Comparison of ENCODE assay signal across 15 mouse cellular contexts in the genomic region with DNA sequence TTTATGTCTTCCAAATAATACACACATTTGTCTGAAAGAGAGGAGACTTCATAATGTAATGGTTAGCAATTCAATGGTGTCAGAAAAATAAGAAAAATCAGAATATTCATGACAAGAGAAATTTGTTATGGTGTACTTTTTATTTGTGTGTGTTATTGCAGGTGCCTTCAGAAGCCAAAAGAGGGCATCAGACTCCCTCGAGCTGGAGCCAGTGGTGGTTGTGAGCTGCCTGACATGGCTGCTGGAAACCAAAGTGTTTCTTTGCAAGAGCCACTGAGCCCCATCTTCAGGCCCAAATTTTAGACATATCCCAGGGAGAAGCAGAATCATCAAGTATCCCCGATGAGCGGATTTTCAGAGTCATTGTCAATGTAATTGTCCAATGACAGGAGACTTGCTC.
DNase-seq lines count a peak whose midpoint lies in the region; ATAC-seq and TF ChIP-seq lines count a peak whose summit lies in the region.
"Had no signal": no experiment of that assay in that cellular context is flagged by ENCODE, and none has a peak within 500 bp of the region (broad histone marks: within the 10 kb centered on the region; RNA-seq: fewer than 3 reads in every experiment).

No protein-coding gene starts in this region.

- peak; percentile 28 for DNase-seq in heart, adult 11 months
- no peak for DNase-seq in lung, adult 2 months
- no peak for DNase-seq in lung, postnatal 10 days
- peak; percentile 27 for DNase-seq in brain, adult 2 months (ENCODE audit: low read depth, low spot score)
- DNase-seq: kidney, postnatal 14 days; right cerebral cortex, adult 18-20 months; thymus, postnatal 25 days had no signal

- 71% methylated on average over 3 of the region's 3 CpGs for WGBS in heart, embryonic 11.5 days (ENCODE audit: insufficient replicate concordance)
- 87% methylated on average over 3 of the region's 3 CpGs for WGBS in lung, adult 2 months
- WGBS in forebrain, embryonic 12.5 days, result 80% methylated on average over 3 of the region's 3 CpGs

- no peak overlapping the region for H3K4me2 ChIP-seq in heart, embryonic 11.5 days
- H3K4me2 ChIP-seq in forebrain, embryonic 12.5 days, result no peak overlapping the region
- H3K4me2 ChIP-seq: heart, embryonic 13.5 days; hindbrain, embryonic 14.5 days; liver, embryonic 15.5 days; midbrain, embryonic 12.5 days; neural tube, embryonic 12.5 days had no signal

- H3K27me3 ChIP-seq in heart, embryonic 11.5 days (ENCODE audit: control insufficient read depth, insufficient read depth, low read length), result no peaks in the 10 kb centered on the region
- H3K27me3 ChIP-seq in ES-Bruce4 (ENCODE audit: control insufficient read depth, insufficient read depth, low read length, poor library complexity, severe bottlenecking), result no peaks in the 10 kb centered on the region
- no peaks in the 10 kb centered on the region for H3K27me3 ChIP-seq in forebrain, embryonic 12.5 days
- H3K27me3 ChIP-seq: heart, embryonic 13.5 days; liver, embryonic 15.5 days; midbrain, embryonic 12.5 days; neural tube, embryonic 12.5 days had no signal

- TF ChIP-seq EP300 in ES-Bruce4 (IDR thresholded peaks at IDR 0.05; ENCODE audit: insufficient read depth, low read depth, low read length), result no peak

- no peaks in the 10 kb centered on the region for H3K36me3 ChIP-seq in heart, embryonic 11.5 days (ENCODE audit: control insufficient read depth, insufficient read depth, low read length)
- H3K36me3 ChIP-seq in ES-Bruce4 (ENCODE audit: control insufficient read depth, insufficient read depth, low read length, poor library complexity, severe bottlenecking), result no peaks in the 10 kb centered on the region
- H3K36me3 ChIP-seq in forebrain, embryonic 12.5 days (replicated peaks), result no peaks in the 10 kb centered on the region
- H3K36me3 ChIP-seq: heart, embryonic 13.5 days; liver, embryonic 15.5 days; midbrain, embryonic 12.5 days; neural tube, embryonic 12.5 days had no signal

- peaks cover 4% of the 10 kb centered on the region; the same call in 1 of the 2 replicates for H3K9me3 ChIP-seq in heart, embryonic 11.5 days (replicated peaks; ENCODE audit: control insufficient read depth, low read length)
- no peaks in the 10 kb centered on the region for H3K9me3 ChIP-seq in ES-Bruce4 (replicated peaks; ENCODE audit: control insufficient read depth, insufficient read depth, low read length, poor library complexity, severe bottlenecking)
- H3K9me3 ChIP-seq in forebrain, embryonic 12.5 days, result no peaks in the 10 kb centered on the region
- H3K9me3 ChIP-seq: heart, embryonic 13.5 days; liver, embryonic 15.5 days; midbrain, embryonic 12.5 days; neural tube, embryonic 12.5 days had no signal

- no peaks in the 10 kb centered on the region for H3K4me1 ChIP-seq in heart, embryonic 11.5 days (ENCODE audit: control insufficient read depth, insufficient read depth, low read length)
- no peaks in the 10 kb centered on the region for H3K4me1 ChIP-seq in lung, adult 2 months (ENCODE audit: control insufficient read depth, insufficient read depth, low read length)
- no peaks in the 10 kb centered on the region for H3K4me1 ChIP-seq in ES-Bruce4 (ENCODE audit: control insufficient read depth, insufficient read depth, low read length)
- no peaks in the 10 kb centered on the region for H3K4me1 ChIP-seq in forebrain, embryonic 12.5 days
- H3K4me1 ChIP-seq: heart, embryonic 13.5 days; liver, embryonic 15.5 days; midbrain, embryonic 12.5 days; neural tube, embryonic 12.5 days had no signal

- no peak overlapping the region for H3K27ac ChIP-seq in heart, embryonic 11.5 days (ENCODE audit: low read depth, low read length)
- no peak overlapping the region for H3K27ac ChIP-seq in ES-Bruce4 (ENCODE audit: insufficient read depth, low read length)
- H3K27ac ChIP-seq in forebrain, embryonic 12.5 days, result no peak overlapping the region
- H3K27ac ChIP-seq: heart, embryonic 13.5 days; hindbrain, embryonic 14.5 days; liver, embryonic 15.5 days; midbrain, embryonic 12.5 days; neural tube, embryonic 12.5 days had no signal

- H3K9ac ChIP-seq in heart, embryonic 11.5 days (ENCODE audit: low read depth, low read length), result no peak overlapping the region
- no peak overlapping the region for H3K9ac ChIP-seq in ES-Bruce4 (ENCODE audit: low read depth, poor library complexity, severe bottlenecking)
- no peak overlapping the region for H3K9ac ChIP-seq in forebrain, embryonic 12.5 days
- H3K9ac ChIP-seq: heart, embryonic 13.5 days; hindbrain, embryonic 14.5 days; liver, embryonic 15.5 days; midbrain, embryonic 12.5 days; neural tube, embryonic 12.5 days had no signal

- TF ChIP-seq POLR2A in lung, adult 2 months (IDR thresholded peaks at IDR 0.05; ENCODE audit: borderline replicate concordance, extremely low read depth, low read depth, low read length), result no peak
- no peak for TF ChIP-seq POLR2A in ES-Bruce4 (IDR thresholded peaks at IDR 0.05; ENCODE audit: insufficient read depth, low read length)

- H3K4me3 ChIP-seq in heart, embryonic 11.5 days (ENCODE audit: low read depth, low read length), result no peak overlapping the region
- no peak overlapping the region for H3K4me3 ChIP-seq in lung, adult 2 months (replicated peaks; ENCODE audit: extremely low read depth, low read depth, low read length)
- H3K4me3 ChIP-seq in ES-Bruce4 (ENCODE audit: low read depth, low read length), result no peak overlapping the region
- no peak overlapping the region for H3K4me3 ChIP-seq in forebrain, embryonic 12.5 days (replicated peaks)
- H3K4me3 ChIP-seq: heart, embryonic 13.5 days; liver, embryonic 15.5 days; midbrain, embryonic 12.5 days; neural tube, embryonic 12.5 days had no signal

- peak; percentile 36; the same call in 1 of the 2 replicates for TF ChIP-seq CTCF in lung, adult 2 months (IDR thresholded peaks at IDR 0.05; ENCODE audit: insufficient read depth, low read length)
- peak; percentile 50 for TF ChIP-seq CTCF in ES-Bruce4 (IDR thresholded peaks at IDR 0.05; ENCODE audit: low read depth, low read length)

- no peak for ATAC-seq in heart, embryonic 11.5 days (replicated peaks; ENCODE audit: insufficient number of reproducible peaks, low FRiP score, low TSS enrichment)
- ATAC-seq in forebrain, embryonic 12.5 days (ENCODE audit: low FRiP score), result no peak

Comparison
In these comparisons a context has a peak if more than half of its experiments do, and no peak if none do; other contexts are left out.
1. DNase-seq: peak in heart, adult 11 months (single experiment) and brain, adult 2 months (single experiment); none in lung, adult 2 months (single experiment) and lung, postnatal 10 days (single experiment).